Comparison of ENCODE assay signal across 9 mouse cellular contexts in the genomic region with DNA sequence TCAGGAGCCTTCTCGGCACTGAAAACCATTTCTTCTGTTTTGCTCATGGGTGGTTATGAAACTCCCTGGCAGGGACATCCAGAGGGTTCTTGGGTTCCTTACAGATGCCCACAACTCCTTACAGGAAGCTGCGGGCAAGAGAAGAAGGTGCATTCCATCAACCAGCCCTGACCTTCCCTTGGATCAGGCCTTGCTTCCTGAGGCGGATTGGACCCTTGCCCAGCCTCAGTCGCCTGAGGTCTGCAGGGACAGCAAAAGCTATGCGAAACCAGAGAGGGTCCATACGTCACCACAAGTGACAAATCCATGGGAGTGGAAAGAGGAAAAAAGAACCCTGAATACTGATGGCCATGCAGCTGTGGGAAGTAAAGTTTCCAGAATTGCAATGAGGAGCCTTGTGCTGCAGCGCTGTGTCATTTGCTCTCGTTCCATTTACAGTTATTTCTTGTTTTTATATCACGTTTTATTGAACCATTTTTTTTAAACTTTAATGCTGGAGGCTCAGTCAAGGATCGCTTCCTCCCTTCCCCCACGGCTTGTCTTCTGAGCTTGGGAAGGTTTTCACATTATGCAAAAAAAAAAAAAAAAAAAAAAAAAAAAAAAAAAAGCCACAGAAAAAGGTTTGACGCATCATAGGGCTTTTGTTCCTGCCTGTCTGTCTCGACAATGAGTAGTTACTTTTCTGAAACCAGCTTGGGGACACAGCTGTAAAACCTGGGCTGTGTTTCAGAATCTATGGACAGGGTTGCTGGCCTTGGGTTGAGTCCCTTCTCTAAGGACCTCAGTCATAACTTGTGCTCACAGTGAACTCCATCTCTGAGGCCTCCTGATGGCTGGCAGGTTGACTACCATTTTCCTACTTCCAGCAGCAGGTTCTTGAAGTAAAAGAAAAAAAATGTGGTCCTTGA.
DNase-seq lines count a peak whose midpoint lies in the region.
"Had no signal": no experiment of that assay in that cellular context is flagged by ENCODE, and none has a peak within 500 bp of the region (broad histone marks: within the 10 kb centered on the region; RNA-seq: fewer than 3 reads in every experiment).

No protein-coding gene starts in this region.

- peak; percentile 24 to 50 for DNase-seq in cerebellum, postnatal 25 days
- DNase-seq in cerebellum, adult 9-10 months = no peak
- DNase-seq in ovary, postnatal 36 days (ENCODE audit: low spot score) = peak; percentile 20
- no peak for DNase-seq in ovary, adult 18-20 months (ENCODE audit: low spot score)
- DNase-seq in kidney, adult 11 months = peak; percentile 39
- no peak for DNase-seq in urinary bladder, adult 18-20 months (ENCODE audit: low spot score in 2 of 2)
- no peak for DNase-seq in thymus, postnatal 0 days (ENCODE audit: low spot score)
- DNase-seq in right cerebral cortex, adult 2 months (ENCODE audit: low spot score in 2 of 2) = no peak
- DNase-seq: lung, postnatal 14 days had no signal

Comparison
In these comparisons a context has a peak if more than half of its experiments do, and no peak if none do; other contexts are left out.
1. DNase-seq: peak in cerebellum, postnatal 25 days (2 of 2), ovary, postnatal 36 days (single experiment) and kidney, adult 11 months (single experiment); none in cerebellum, adult 9-10 months (single experiment), ovary, adult 18-20 months (single experiment), urinary bladder, adult 18-20 months (0 of 2), thymus, postnatal 0 days (single experiment) and right cerebral cortex, adult 2 months (0 of 2).